Mouse (Mus musculus): ENCODE data around the gene Phf1.

DNA sequence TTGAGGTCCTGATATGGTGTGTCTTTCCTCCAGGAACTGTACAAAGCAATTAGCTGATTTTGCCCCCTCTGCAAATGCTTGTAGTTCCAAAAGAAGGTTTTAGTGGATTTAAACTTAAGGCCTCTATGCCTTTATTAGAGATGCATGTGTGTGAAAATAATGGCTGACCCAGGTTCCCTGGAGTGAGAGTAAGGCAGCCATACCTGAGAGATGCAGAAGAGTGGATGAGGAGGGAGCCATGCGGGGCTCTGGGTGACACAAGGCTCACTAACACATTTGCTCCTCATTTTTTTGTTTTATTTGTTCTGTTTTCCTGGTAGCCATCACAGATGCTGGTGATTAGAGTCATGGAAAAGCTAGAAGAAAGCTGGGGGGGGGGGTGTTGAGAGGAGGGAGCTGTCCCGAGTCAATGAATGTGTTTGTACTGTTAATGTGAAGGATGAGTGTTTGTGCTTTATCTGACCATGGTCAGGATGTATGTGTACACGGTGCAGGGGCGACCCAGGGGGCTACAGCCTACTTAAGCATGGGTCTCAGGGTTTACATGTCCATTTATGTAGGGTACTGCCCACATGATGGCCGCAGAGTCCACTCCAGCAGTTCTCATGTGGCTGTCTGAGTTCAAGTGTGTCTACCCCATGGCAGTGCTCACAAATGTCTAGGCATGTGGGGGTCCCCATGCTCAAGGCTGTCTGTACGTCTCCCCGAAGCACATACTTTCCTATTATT is 17.9 kb downstream of the Phf1 start:
- TF ChIP-seq CTCF (conservative IDR thresholded peaks at IDR 0.05; ENCODE audit: low read length) (no peak), NANOG (IDR thresholded peaks at IDR 0.05; ENCODE audit: borderline replicate concordance, low read length) (no peak)

Data from E14TG2a.4 (cell line).